Mouse (Mus musculus) testis, adult 2 months (tissue): ENCODE data around the gene Mtmr2.

Experiments
- CTCF ChIP-seq: fragments of 200-500 bp; IDR thresholded peaks from 2 replicates; pipeline ENCODE4 v1.5.1; 2012; ENCODE audit warnings: low read depth, mild to moderate bottlenecking, inconsistent platforms, low read length, moderate library complexity; ENCODE audit not compliant: control insufficient read depth, insufficient read depth, insufficient replicate concordance
- POLR2A ChIP-seq: fragments of 200-500 bp; IDR thresholded peaks from 2 replicates; pipeline ENCODE4 v1.6.1; 2012; ENCODE audit warnings: low read depth, mild to moderate bottlenecking, inconsistent platforms, low read length, moderate library complexity; ENCODE audit not compliant: control insufficient read depth

DNA sequence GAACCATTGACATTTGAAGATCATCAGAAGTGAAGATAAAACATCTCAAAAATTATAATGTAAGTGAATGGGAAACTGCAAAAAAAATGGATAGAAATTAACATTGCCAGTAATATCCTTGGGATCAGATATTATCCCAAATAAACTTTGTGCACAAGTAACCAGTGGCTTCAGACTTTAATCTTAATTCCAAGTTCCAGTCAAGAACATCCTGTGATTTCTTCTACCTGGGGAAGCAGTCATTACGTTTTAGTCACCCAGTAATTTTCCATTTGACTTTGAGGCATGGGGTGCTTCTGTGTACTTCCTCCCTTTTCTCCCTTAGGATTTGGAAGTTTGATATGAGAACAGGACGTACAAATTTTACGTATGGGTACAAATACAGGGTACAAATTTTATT lies 12.2 kb downstream of the Mtmr2 start:
- TF ChIP-seq POLR2A = no peak
- TF ChIP-seq CTCF = no peak
